18 mouse cellular contexts compared by ENCODE assay signal in the genomic region with DNA sequence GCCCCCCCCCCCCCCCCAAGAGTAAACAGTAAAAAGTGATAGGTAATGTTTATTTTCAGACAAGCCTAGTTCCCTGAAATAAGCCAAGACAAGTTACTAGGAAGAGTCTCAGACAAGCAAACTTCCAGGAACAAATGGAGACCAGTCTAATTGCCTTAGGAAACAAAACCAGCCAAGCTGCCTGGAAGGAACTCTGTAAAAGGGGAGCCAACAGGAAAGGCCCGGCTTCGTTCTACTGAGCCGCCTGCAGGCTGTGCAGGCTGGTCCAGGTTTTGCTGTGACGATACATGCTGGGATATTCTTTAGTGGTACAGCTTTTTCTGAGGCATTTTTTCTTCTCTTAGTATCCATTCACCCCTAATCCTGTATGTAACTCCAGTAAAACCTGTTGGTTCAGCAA.
"Had no signal": no experiment of that assay in that cellular context is flagged by ENCODE, and none has a peak within 500 bp of the region (broad histone marks: within the 10 kb centered on the region; RNA-seq: fewer than 3 reads in every experiment).

No protein-coding gene starts in this region.

- ATAC-seq: intestine, postnatal 0 days; liver, postnatal 0 days; midbrain, embryonic 16.5 days had no signal

- H3K4me1 ChIP-seq: limb, embryonic 12.5 days; liver, embryonic 13.5 days; megakaryocyte, embryonic 14.5 days; midbrain, embryonic 12.5 days; neural tube, embryonic 13.5 days had no signal

- DNase-seq: kidney, adult 8-10 months; kidney, postnatal 36 days; layer of hippocampus, adult 9-11 months; layer of hippocampus, postnatal 36 days; liver; liver, embryonic 13.5 days; liver, postnatal 0 days; lung, postnatal 10 days; lung, postnatal 4 days; retina, postnatal 1 day; right cerebral cortex, postnatal 14 days; thymus, postnatal 36 days had no signal

- H3K9ac ChIP-seq: limb, embryonic 12.5 days; liver, embryonic 13.5 days; liver, postnatal 0 days; midbrain, embryonic 12.5 days; neural tube, embryonic 13.5 days had no signal

- H3K27me3 ChIP-seq: limb, embryonic 12.5 days; liver, embryonic 13.5 days; megakaryocyte, embryonic 14.5 days; midbrain, embryonic 12.5 days; neural tube, embryonic 13.5 days had no signal

- H3K9me3 ChIP-seq: limb, embryonic 12.5 days; liver, embryonic 13.5 days; megakaryocyte, embryonic 14.5 days; midbrain, embryonic 12.5 days; neural tube, embryonic 13.5 days had no signal

- H3K27ac ChIP-seq: limb, embryonic 12.5 days; liver, embryonic 13.5 days; midbrain, embryonic 12.5 days; neural tube, embryonic 13.5 days had no signal

- H3K4me3 ChIP-seq: limb, embryonic 12.5 days; liver, embryonic 13.5 days; megakaryocyte, embryonic 14.5 days; midbrain, embryonic 12.5 days; neural tube, embryonic 13.5 days had no signal

- H3K36me3 ChIP-seq: limb, embryonic 12.5 days; liver, embryonic 13.5 days; midbrain, embryonic 12.5 days; neural tube, embryonic 13.5 days had no signal

- H3K4me2 ChIP-seq: limb, embryonic 12.5 days; liver, embryonic 13.5 days; midbrain, embryonic 12.5 days; neural tube, embryonic 13.5 days had no signal
